Mouse (Mus musculus) MEL (cell line): Measurements from ENCODE around the gene Tbc1d14. TPM values are rescaled to one million over a fixed set of nuclear protein-coding genes. Genes with fewer than 3 reads are reported as not detected.
A peak's percentile ranks its signal among the peaks of the same experiment; 100 is the strongest.

Experiments used
- DNase-seq: peaks from one replicate; pipeline ENCODE4 v3.0.0; 2011; ENCODE audit warnings: low read depth, low spot score
- H3K27ac ChIP-seq: 2 replicates; pipeline ENCODE4 v1.5.1; 2012; ENCODE audit warnings: low read depth, mild to moderate bottlenecking, control low read depth, low read length, moderate library complexity; ENCODE audit not compliant: control insufficient read depth
- H3K27me3 ChIP-seq, 2 experiments: fragments of 150-350 bp in 1 of 2; sonication (generic) in 1 of 2; 2 replicates each; pipeline ENCODE4 v1.6.1; 2012; ENCODE audit warnings: low read length in 2 of 2, mild to moderate bottlenecking in 2 of 2, improper control_type of control experiment in 1 of 2, moderate library complexity in 1 of 2; ENCODE audit not compliant: insufficient read depth in 2 of 2, control insufficient read depth in 1 of 2
- H3K36me3 ChIP-seq, 2 experiments: 2 replicates each; pipeline ENCODE4 v1.6.1; 2012 to 2014; ENCODE audit warnings: low read length in 2 of 2, improper control_type of control experiment in 1 of 2, inconsistent platforms in 1 of 2, mild to moderate bottlenecking in 1 of 2; ENCODE audit not compliant: insufficient read depth in 2 of 2, control insufficient read depth in 1 of 2
- H3K4me1 ChIP-seq, 2 experiments: fragments of 150-350 bp in 1 of 2; sonication (generic) in 1 of 2; 2 replicates each; pipeline ENCODE4 v1.6.1; 2012; ENCODE audit warnings: low read length in 2 of 2, improper control_type of control experiment in 1 of 2, mild to moderate bottlenecking in 1 of 2; ENCODE audit not compliant: insufficient read depth in 2 of 2, control insufficient read depth in 1 of 2
- H3K4me3 ChIP-seq, 2 experiments: fragments of 150-350 bp in 1 of 2; sonication (generic) in 1 of 2; 2 replicates each; pipeline ENCODE4 v1.5.1; 2012; ENCODE audit warnings: low read depth in 2 of 2, low read length in 2 of 2, mild to moderate bottlenecking in 2 of 2, moderate library complexity in 2 of 2, control low read depth in 1 of 2, improper control_type of control experiment in 1 of 2; ENCODE audit not compliant: control insufficient read depth in 1 of 2, insufficient read depth in 1 of 2
- H3K79me2 ChIP-seq: 2 replicates; pipeline ENCODE4 v1.6.1; 2012; ENCODE audit warnings: mild to moderate bottlenecking, low read length, moderate library complexity; ENCODE audit not compliant: control insufficient read depth, poor library complexity, insufficient read depth
- H3K9ac ChIP-seq: 2 replicates; pipeline ENCODE4 v1.6.1; 2012; ENCODE audit warnings: low read depth, mild to moderate bottlenecking, control low read depth, low read length, moderate library complexity; ENCODE audit not compliant: control insufficient read depth, poor library complexity, severe bottlenecking
- H3K9me3 ChIP-seq: fragments of 150-350 bp; sonication (generic); replicated peaks from 2 replicates; pipeline ENCODE4 v1.6.1; 2012; ENCODE audit warnings: mild to moderate bottlenecking, low read length, improper control_type of control experiment, moderate library complexity; ENCODE audit not compliant: insufficient read depth
- BHLHE40 ChIP-seq: IDR thresholded peaks from 2 replicates; pipeline ENCODE4 v1.6.1; 2012; ENCODE audit warnings: low read depth, mild to moderate bottlenecking, inconsistent platforms, low read length, improper control_type of control experiment, borderline replicate concordance
- CHD2 ChIP-seq: IDR thresholded peaks from 2 replicates; pipeline ENCODE4 v1.6.1; 2011; ENCODE audit warnings: low read length, improper control_type of control experiment
- CTCF ChIP-seq, 3 experiments: IDR thresholded peaks in 2 of 3; conservative IDR thresholded peaks in 1 of 3; 2 replicates each; pipeline ENCODE4 v1.5.1; 2011 to 2012; ENCODE audit warnings: low read length in 3 of 3, low read depth in 2 of 3, mild to moderate bottlenecking in 2 of 3, improper control_type of control experiment in 1 of 3, inconsistent platforms in 1 of 3, mixed read lengths in 1 of 3, moderate library complexity in 1 of 3; ENCODE audit not compliant: control insufficient read depth in 1 of 3, insufficient read depth in 1 of 3, poor library complexity in 1 of 3, severe bottlenecking in 1 of 3
- E2F4 ChIP-seq: IDR thresholded peaks from 2 replicates; pipeline ENCODE4 v1.6.1; 2011; ENCODE audit warnings: low read depth, low read length, improper control_type of control experiment, borderline replicate concordance
- EP300 ChIP-seq, 2 experiments: IDR thresholded peaks; 2 replicates each; pipeline ENCODE4 v1.6.1; 2011; ENCODE audit warnings: improper control_type of control experiment in 2 of 2, low read length in 2 of 2, low read depth in 1 of 2, mild to moderate bottlenecking in 1 of 2
- ETS1 ChIP-seq: IDR thresholded peaks from 2 replicates; pipeline ENCODE4 v1.6.1; 2012; ENCODE audit warnings: low read depth, mild to moderate bottlenecking, inconsistent platforms, low read length, improper control_type of control experiment, moderate library complexity
- GABPA ChIP-seq: IDR thresholded peaks from 2 replicates; pipeline ENCODE4 v1.6.1; 2012; ENCODE audit warnings: low read depth, mild to moderate bottlenecking, inconsistent platforms, low read length, improper control_type of control experiment, moderate library complexity
- HCFC1 ChIP-seq: IDR thresholded peaks from 2 replicates; pipeline ENCODE4 v1.6.1; 2012; ENCODE audit warnings: low read depth, mild to moderate bottlenecking, inconsistent platforms, low read length, improper control_type of control experiment, moderate library complexity
- JUND ChIP-seq: IDR thresholded peaks from 2 replicates; pipeline ENCODE4 v1.6.1; 2011; ENCODE audit warnings: low read depth, mild to moderate bottlenecking, improper control_type of control experiment, low read length
- MAFK ChIP-seq: IDR thresholded peaks from 2 replicates; pipeline ENCODE4 v1.6.1; 2011; ENCODE audit warnings: low read depth, mild to moderate bottlenecking, low read length, improper control_type of control experiment, borderline replicate concordance
- MAX ChIP-seq: IDR thresholded peaks from 2 replicates; pipeline ENCODE4 v1.6.1; 2011; ENCODE audit warnings: low read length, improper control_type of control experiment
- MEF2A ChIP-seq: IDR thresholded peaks from 2 replicates; pipeline ENCODE4 v1.6.1; 2014; ENCODE audit warnings: low read depth, mild to moderate bottlenecking, inconsistent platforms, low read length, improper control_type of control experiment; ENCODE audit not compliant: poor library complexity, insufficient replicate concordance, severe bottlenecking; ENCODE audit errors: extremely low read depth
- MXI1 ChIP-seq: IDR thresholded peaks from 2 replicates; pipeline ENCODE4 v1.6.1; 2011; ENCODE audit warnings: mild to moderate bottlenecking, low read depth, low read length, improper control_type of control experiment
- MYB ChIP-seq: IDR thresholded peaks from 2 replicates; pipeline ENCODE4 v1.6.1; 2011; ENCODE audit warnings: mild to moderate bottlenecking, low read depth, low read length, improper control_type of control experiment
- MYC ChIP-seq: IDR thresholded peaks from 2 replicates; pipeline ENCODE4 v1.6.1; 2011; ENCODE audit warnings: low read depth, mild to moderate bottlenecking, low read length, improper control_type of control experiment, moderate library complexity
- NRF1 ChIP-seq: IDR thresholded peaks from 2 replicates; pipeline ENCODE4 v1.6.1; 2014; ENCODE audit warnings: low read depth, mild to moderate bottlenecking, inconsistent platforms, low read length, improper control_type of control experiment, moderate library complexity; ENCODE audit not compliant: poor library complexity, insufficient read depth, severe bottlenecking
- POLR2A ChIP-seq, 2 experiments: IDR thresholded peaks; 2 replicates each; pipeline ENCODE4 v1.6.1; 2011 to 2012; ENCODE audit warnings: low read length in 2 of 2, mild to moderate bottlenecking in 2 of 2, control low read depth in 1 of 2, improper control_type of control experiment in 1 of 2, low read depth in 1 of 2, moderate library complexity in 1 of 2; ENCODE audit not compliant: control insufficient read depth in 1 of 2, insufficient read depth in 1 of 2, poor library complexity in 1 of 2
- POLR2AphosphoS2 ChIP-seq: IDR thresholded peaks from 2 replicates; pipeline ENCODE4 v1.6.1; 2011; ENCODE audit warnings: low read length, improper control_type of control experiment
- POLR2AphosphoS5 ChIP-seq: IDR thresholded peaks from 2 replicates; pipeline ENCODE4 v1.6.1; 2012; ENCODE audit warnings: low read depth, borderline replicate concordance, mild to moderate bottlenecking, inconsistent platforms, low read length, moderate library complexity, mixed read lengths
- RAD21 ChIP-seq: IDR thresholded peaks from 2 replicates; pipeline ENCODE4 v1.6.1; 2011; ENCODE audit warnings: mild to moderate bottlenecking, low read depth, low read length, improper control_type of control experiment
- SIN3A ChIP-seq: IDR thresholded peaks from 2 replicates; pipeline ENCODE4 v1.6.1; 2012; ENCODE audit warnings: low read length, improper control_type of control experiment, inconsistent platforms
- SMC3 ChIP-seq: IDR thresholded peaks from 2 replicates; pipeline ENCODE4 v1.6.1; 2011; ENCODE audit warnings: low read depth, low read length, improper control_type of control experiment
- TAL1 ChIP-seq: IDR thresholded peaks from 2 replicates; pipeline ENCODE4 v1.6.1; 2012; ENCODE audit warnings: mild to moderate bottlenecking, inconsistent platforms, low read length, moderate library complexity, mixed read lengths
- TBP ChIP-seq: IDR thresholded peaks from 2 replicates; pipeline ENCODE4 v1.8.0; 2011; ENCODE audit warnings: low read depth, low read length, improper control_type of control experiment
- USF1 ChIP-seq: IDR thresholded peaks from 2 replicates; pipeline ENCODE4 v1.6.1; 2014; ENCODE audit warnings: low read depth, mild to moderate bottlenecking, inconsistent platforms, low read length, improper control_type of control experiment, moderate library complexity
- ZMIZ1 ChIP-seq: IDR thresholded peaks from 2 replicates; pipeline ENCODE4 v1.6.1; 2012; ENCODE audit warnings: low read depth, mild to moderate bottlenecking, inconsistent platforms, low read length, improper control_type of control experiment, moderate library complexity
- ZNF384 ChIP-seq: IDR thresholded peaks from 2 replicates; pipeline ENCODE4 v1.6.1; 2012; ENCODE audit warnings: low read depth, mild to moderate bottlenecking, inconsistent platforms, low read length, improper control_type of control experiment
- polyA plus RNA-seq, 2 experiments: library from polyadenylated mRNA; stranded (reverse) in 1 of 2; unstranded in 1 of 2; fragments of >175 nt in 1 of 2; fragments of >200 nt in 1 of 2; gene quantifications; 2 replicates each; pipeline versions ENCODE4 v1.2.1 to v1.2.4; 2012; ENCODE audit warnings: low replicate concordance in 2 of 2, low read depth in 1 of 2; ENCODE audit not compliant: insufficient read length in 2 of 2, insufficient read depth in 1 of 2, missing spikeins in 1 of 2
- total RNA-seq: library from RNA; depleted of rRNA; stranded (reverse); fragments of 300-350 nt; gene quantifications from 2 replicates; pipeline ENCODE4 v1.2.3, GENCODE M21; 2012

Gene Tbc1d14
- total and polyA plus RNA-seq, 3 experiments = 7.3 to 35.6 TPM; not detected in 1

GRCm38 (mm10) chr5:36517596-36517995 lies 75.5 kb downstream of the Tbc1d14 start:
- H3K9me3 ChIP-seq = no peaks in the 10 kb centered on the region
- H3K27ac ChIP-seq = no peak overlapping the region
- H3K4me3 ChIP-seq = no peak overlapping the region
- no peaks in the 10 kb centered on the region for H3K27me3 ChIP-seq
- H3K4me1 ChIP-seq = peaks cover 0 to 1% of the 10 kb centered on the region in 2 experiments; a peak in 1 of 4 replicates
- H3K9ac ChIP-seq = no peak overlapping the region
- DNase-seq = no peak
- TF ChIP-seq RAD21 (no peak), NRF1 (no peak), SIN3A (no peak), JUND (no peak), E2F4 (no peak), TAL1 (no peak), POLR2AphosphoS2 (no peak), CHD2 (no peak), USF1 (no peak), ETS1 (no peak), ZNF384 (no peak), POLR2AphosphoS5 (no peak), MYC (no peak)
- H3K36me3 ChIP-seq = peaks cover 6 to 13% of the 10 kb centered on the region in 2 experiments
- H3K79me2 ChIP-seq = no peaks in the 10 kb centered on the region

GRCm38 (mm10) chr5:36515558-36515957 lies 77.5 kb downstream of the Tbc1d14 start:
- TF ChIP-seq ZMIZ1 = no peak
- no peak overlapping the region; the same call in 1 of the 2 replicates for H3K27ac ChIP-seq
- no peak overlapping the region for H3K9ac ChIP-seq
- no peak for DNase-seq
- no peaks in the 10 kb centered on the region for H3K9me3 ChIP-seq
- no peaks in the 10 kb centered on the region for H3K79me2 ChIP-seq
- peaks cover 3 to 11% of the 10 kb centered on the region in 2 experiments; a peak in 3 of 4 replicates for H3K36me3 ChIP-seq
- no peak overlapping the region for H3K4me3 ChIP-seq
- no peaks in the 10 kb centered on the region for H3K27me3 ChIP-seq
- H3K4me1 ChIP-seq = no peaks in the 10 kb centered on the region

- no peaks in the 10 kb centered on the region for H3K4me1 ChIP-seq
- H3K9ac ChIP-seq = no peak overlapping the region
- H3K27ac ChIP-seq = no peak overlapping the region; the same call in 1 of the 2 replicates
- no peaks in the 10 kb centered on the region for H3K9me3 ChIP-seq
- H3K36me3 ChIP-seq = peaks cover 3 to 11% of the 10 kb centered on the region in 2 experiments; a peak in 3 of 4 replicates
- no peaks in the 10 kb centered on the region for H3K27me3 ChIP-seq
- peak; percentile 64 for DNase-seq
- H3K79me2 ChIP-seq = no peaks in the 10 kb centered on the region
- H3K4me3 ChIP-seq = no peak overlapping the region
- no peak for TF ChIP-seq ZMIZ1
- no peak for TF ChIP-seq TAL1
- TF ChIP-seq HCFC1 = no peak
- TF ChIP-seq MYB = no peak
- TF ChIP-seq MXI1 = no peak
- TF ChIP-seq MEF2A = no peak
- TF ChIP-seq BHLHE40 = no peak
- no peak for TF ChIP-seq MAFK
- peak; percentile 78 for TF ChIP-seq ZNF384
- TF ChIP-seq POLR2A (IDR thresholded peaks at IDR 0.05; ENCODE audit: control insufficient read depth in 1 of 2, insufficient read depth in 1 of 2, low read depth in 1 of 2, low read length in 2 of 2, poor library complexity in 1 of 2) = no peak
- TF ChIP-seq RAD21 = no peak
- no peak for TF ChIP-seq CTCF (IDR thresholded peaks at IDR 0.05 in 2 of 3, conservative IDR thresholded peaks at IDR 0.05 in 1 of 3; ENCODE audit: control insufficient read depth in 1 of 3, insufficient read depth in 1 of 3, low read depth in 2 of 3, low read length in 3 of 3, poor library complexity in 1 of 3, severe bottlenecking in 1 of 3)
- TF ChIP-seq SIN3A = 0 out of 2 replicates have a peak, but pooled peaks have one; percentile 21
- no peak for TF ChIP-seq MAX
- no peak for TF ChIP-seq CHD2
- no peak for TF ChIP-seq TBP
- no peak for TF ChIP-seq SMC3
- TF ChIP-seq EP300 (IDR thresholded peaks at IDR 0.05; ENCODE audit: low read depth in 1 of 2, low read length in 2 of 2) = peak; percentile 43 to 49; a peak in 3 of 4 replicates
- TF ChIP-seq POLR2AphosphoS2 = no peak
- TF ChIP-seq GABPA = no peak
These were observed 78.0 kb downstream of the Tbc1d14 start for GRCm38 (mm10) chr5:36515126-36515525.
